Mouse (Mus musculus): ENCODE measurements around the gene Rnf213. TPM values are rescaled to one million over a fixed set of nuclear protein-coding genes. Genes with fewer than 3 reads are reported as not detected.

The Rnf213 gene
- polyA plus RNA-seq, 1 experiment from 2014 or later, result 20.2 TPM

DNA sequence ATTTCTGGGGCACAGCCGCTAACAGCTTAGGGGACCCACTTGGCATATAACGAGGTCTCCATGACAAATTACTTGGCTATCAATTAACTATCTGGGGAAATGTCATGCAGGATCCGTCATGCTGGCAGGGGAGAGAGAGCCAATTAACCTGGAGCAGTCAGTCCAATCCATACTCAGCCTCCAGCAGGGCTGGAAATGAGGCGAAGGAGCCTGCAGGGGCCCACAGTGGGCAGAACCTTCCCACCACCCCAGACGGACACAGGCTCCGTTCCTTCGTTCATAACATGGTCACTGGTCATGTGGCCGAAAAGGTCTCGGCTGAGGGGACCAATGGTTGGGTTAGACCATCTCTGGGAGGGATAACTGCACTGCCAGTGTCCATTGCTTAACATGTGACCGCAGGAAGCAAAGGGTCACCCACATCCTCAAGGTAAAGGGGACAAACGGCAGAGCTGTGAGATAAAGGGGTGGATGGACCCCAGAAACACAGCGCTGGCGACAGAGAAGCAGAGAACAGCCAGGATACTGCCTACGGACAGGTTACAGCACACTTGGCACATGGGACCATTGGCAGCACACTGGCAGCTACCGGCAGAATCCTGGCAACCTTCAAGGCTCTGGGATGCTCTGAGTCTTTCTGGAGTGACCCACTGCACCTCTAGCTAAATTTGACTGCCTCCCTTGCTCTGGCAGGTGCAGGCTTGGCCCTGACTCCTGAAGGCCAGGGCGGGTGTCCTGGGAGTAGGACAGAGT, 121.4 kb downstream of the Rnf213 start:
- no peak for DNase-seq (ENCODE audit: low spot score)

DNA sequence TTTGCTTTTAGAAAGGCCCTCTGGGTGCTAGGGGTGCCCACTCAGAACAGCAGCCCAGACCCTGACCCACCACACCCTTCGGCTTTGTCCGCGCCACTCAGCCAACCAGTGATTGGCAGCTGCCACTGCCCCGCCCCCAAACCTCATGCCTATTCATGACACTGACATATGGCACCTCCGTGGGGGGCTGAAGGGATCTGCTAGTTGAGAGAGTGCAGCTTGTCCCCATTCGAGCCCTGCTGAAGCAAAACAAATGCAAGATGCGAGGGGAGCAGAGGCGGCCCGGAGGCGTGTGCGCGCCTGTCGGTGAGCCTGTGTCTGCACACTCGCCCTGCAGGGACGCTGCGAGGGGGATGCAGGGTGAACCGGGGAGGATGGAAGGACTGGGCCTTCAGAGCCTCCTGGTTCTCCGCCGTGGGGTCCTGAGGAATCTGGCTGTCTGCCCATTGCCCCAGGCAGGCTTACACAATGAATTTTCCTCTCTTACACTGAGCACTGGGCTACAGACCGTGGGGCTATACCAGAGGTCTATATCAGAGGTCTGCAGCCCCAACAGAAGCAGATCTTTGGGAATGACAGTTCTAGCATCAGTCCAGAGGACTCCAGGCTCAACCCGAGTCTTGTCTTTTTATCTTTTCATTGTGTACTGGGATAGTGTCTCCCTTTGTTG, 122.2 kb downstream of the Rnf213 start:
- no peak for DNase-seq (ENCODE audit: low spot score)

DNA sequence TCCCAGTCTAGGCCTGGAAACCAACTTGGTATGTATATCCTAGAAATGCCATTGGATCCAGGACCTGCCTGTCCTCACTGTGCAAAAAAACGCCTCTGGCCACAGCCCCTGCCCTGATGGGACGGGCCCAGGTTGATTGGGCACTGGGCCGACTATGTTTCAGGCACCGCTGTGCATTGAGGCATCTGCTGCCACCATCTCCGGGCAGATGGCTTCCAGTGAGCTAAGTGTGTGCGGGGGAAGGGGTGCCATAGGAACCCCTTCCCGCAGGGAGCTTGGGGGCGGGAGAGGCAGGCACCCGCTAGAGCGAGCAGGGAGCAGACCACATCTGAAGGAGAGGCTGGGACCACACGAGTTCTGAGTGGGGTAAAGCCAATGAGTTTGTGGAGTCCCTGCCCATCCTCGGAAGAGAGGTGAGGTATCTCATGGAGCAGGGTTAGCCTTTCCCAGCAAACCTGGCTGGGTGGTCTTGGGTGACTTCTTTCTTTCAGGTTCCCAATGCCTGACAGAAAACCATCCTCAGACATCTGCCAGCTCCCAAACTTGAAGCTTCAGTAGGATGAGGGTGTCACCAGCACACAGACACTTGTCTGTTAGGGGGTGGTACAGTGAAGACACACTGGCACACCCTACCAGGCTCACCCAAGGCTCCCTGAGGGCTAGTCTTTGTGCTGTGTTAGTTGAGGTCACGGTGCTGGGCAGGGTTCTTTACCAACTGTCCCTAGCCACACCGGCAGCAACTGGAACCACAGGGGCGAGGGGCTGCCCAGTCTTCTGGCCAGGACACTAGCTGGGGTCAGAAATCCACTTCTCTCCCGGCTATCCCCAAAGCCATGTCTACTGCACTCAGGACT, 123.2 kb downstream of the Rnf213 start:
- no peak for DNase-seq (ENCODE audit: low spot score)

DNA sequence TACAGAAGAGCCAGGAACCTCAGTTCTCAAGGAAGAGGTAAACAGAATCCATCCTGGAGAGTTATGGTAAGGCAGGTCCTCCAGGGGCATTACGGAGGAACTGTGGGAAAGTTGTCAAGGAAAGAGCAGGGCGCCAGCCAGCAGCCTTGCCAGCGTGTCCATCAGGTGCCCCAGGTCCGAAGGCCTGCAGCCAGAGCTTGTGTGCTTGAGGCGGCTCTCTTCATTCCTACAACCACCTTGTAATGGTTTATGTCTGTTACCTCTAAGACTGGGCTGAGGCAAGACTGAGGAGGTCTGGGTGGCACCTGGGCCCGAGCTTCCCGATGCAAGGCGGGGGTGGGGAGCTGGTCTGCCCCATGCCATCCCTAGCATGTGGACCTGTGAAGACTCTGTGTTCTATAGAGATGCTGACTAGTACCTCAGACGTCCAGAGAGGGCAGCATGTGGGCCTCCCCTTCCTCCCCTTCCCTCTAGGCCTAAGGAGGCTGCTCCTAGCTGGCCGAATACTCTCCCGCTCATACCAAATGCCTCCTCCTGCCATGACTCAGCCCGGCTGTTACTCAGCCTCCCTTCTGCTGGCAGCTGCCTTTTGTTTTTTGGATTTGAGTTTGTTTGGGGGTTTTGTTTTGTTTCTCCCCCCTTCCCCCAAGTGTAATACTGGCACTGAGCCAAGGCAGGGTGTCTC, 123.9 kb downstream of the Rnf213 start:
- DNase-seq (ENCODE audit: low spot score), result no peak

DNA sequence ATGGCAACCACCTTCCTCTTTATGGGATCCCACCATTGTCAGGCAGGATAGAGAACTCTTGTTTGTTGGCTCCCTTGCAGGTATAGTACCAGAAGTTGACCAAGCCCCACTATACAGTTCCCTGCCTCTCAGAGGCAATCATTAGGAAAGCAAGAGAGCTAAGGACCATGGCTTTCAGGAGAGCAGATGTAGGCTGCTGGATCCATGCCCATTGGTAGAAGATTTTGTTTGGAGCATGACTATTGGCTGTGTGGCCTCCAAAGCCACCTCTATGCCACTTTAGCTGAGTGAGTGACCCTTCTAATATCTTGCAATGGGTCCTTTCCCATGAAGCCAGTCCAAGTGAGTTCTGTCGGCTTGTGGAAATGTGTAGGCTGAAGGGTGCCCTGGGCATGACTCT, 126.5 kb downstream of the Rnf213 start:
- no peak for DNase-seq (ENCODE audit: low spot score)

DNA sequence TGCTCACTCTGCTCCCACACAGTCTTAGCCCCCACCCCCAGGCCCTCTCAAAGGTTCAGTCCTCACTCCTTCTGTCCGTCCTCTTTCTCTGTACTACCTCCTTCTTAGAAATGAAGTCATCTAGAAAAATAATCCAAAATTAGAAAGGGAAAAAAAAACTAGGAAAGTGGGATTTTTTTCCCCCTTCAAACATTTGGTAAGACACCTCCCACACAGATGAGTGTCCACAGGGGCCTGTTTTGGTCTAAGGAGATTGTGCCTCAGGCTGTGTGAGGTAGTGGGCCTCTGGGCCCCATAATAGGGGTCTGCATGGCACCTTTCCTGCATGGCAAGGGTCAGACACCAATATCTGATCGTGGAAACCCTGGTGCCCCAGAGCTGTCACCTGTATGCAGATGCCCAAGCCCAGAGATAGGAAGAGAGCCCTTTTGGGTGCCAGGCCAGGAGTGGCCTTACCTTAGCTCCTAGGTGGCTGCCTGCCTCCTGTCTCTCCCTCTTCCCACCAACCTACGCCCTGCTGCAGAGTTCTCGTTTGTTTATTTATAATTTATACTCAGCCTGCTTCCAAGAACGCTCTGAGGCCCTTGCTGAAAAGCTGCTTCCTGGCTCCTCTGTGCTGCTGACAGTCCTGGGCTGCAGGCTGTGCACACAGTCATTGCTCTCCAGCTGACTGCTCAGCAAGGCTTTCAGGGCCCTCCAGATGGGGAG, 127.3 kb downstream of the Rnf213 start:
- no peak for DNase-seq (ENCODE audit: low spot score)

DNA sequence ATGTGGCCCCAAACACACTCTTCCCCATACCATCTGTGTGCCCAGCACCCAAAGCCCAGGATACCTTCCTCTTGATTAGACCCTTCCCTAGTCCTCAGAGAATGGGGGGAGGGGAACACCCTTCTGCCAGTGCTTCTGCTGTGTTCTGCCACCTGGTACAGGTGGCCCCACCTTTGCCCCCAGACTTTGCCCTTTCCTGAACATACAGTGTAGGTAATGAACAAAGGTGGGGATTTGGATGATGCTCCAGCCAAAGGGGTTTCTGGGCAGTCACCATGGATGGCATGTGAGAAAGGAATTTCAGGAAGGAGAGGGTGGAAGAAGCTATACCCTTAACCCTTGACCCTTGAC, 127.8 kb downstream of the Rnf213 start:
- no peak for DNase-seq (ENCODE audit: low spot score)

DNA sequence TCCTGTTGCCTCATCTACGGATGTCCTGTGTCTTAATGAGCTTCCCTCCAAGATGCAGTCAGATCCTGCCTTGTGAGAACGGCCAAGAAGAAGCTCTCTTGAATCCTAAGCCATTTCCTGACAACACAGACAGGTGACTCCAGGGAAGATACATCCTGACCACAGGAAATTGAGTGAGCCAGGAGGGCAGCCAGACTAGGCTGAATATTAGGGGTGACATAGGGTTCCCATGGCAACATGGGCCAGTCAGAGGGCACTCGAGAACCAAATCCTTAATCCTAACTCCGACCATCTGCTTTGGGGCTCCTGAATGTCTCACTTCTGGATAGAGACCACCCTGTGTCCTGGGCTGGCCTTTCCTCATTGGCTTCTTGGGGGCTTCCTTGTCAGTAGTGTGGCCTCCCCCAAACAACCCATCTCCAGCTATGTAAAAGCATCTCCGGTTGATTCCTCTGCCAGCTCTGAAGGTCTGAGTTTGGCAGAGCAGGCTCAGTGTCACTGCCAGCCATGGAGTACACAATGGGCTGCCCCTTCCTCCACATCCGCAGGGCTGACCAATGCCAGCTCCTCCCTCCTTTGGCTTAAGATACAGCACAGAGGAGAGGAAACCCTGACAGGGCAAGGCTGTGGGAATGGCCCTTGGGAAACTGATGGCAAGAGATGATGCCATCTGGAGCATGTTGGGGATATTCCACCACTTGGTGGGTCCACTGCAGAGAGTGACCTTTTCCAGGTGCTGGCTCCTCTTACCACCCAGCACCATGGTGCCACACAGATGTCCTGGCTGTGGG, 129.2 kb downstream of the Rnf213 start:
- no peak for DNase-seq (ENCODE audit: low spot score)

DNA sequence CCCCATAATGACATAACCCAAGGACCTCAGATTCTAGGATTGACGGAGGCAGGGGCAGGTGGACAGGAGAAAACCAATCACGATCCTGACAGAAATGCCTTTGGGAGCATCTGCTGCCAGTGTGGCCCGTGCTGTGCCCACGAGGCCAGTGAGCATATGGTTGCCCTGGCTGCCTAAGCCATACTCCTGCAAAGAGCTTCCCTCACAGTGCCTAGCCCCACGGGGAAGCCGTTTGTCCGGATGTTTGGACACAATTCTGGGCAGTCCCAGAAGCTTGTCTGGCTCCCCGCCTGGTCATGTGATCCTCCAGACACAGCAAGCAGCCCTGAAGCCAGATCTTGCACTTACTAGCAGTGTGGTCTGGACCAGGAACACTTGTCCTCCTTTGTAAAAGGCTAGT, 129.9 kb downstream of the Rnf213 start:
- no peak for DNase-seq (ENCODE audit: low spot score)

DNA sequence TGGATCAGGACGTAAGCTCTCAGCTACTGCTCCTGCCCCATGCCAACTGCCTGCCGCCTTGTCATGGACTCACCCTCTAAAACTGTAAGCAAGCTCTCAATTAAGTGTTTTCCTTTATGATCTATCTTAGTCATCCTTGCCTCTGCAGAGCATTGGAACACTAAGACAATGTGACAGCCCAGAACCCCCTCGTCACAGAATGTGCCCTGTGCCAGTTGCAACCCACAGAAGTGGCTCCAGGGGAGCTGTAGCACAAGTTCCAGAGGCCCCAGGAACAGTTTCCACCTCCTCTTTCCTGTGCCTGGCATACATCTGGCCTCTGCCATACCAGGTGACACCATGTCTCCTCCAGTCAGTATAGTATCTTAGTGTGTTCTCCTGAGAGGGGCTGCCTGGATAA, 130.5 kb downstream of the Rnf213 start:
- no peak for DNase-seq (ENCODE audit: low spot score)

DNA sequence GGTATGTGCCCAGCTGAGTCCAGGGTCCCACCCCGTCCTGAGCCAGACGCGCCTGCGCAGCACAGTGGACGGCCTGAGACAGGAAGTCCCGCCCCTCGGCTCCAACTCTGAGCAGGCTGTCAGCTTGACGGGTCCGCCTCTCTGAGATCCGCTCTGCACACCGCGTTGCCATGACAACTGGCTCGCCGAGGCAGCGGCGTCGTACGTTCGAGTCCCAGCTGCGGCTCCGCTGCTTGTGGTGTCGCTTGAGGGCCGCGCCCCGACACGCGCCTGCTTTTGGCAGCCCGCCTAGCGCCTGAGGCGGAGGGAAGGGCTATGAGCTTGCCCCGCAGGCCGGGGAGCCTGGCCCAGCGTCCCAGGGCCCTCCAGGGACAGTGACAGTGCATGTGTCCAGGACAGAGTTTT, 131.6 kb downstream of the Rnf213 start:
- DNase-seq (ENCODE audit: low spot score), result peak; percentile 90

DNA sequence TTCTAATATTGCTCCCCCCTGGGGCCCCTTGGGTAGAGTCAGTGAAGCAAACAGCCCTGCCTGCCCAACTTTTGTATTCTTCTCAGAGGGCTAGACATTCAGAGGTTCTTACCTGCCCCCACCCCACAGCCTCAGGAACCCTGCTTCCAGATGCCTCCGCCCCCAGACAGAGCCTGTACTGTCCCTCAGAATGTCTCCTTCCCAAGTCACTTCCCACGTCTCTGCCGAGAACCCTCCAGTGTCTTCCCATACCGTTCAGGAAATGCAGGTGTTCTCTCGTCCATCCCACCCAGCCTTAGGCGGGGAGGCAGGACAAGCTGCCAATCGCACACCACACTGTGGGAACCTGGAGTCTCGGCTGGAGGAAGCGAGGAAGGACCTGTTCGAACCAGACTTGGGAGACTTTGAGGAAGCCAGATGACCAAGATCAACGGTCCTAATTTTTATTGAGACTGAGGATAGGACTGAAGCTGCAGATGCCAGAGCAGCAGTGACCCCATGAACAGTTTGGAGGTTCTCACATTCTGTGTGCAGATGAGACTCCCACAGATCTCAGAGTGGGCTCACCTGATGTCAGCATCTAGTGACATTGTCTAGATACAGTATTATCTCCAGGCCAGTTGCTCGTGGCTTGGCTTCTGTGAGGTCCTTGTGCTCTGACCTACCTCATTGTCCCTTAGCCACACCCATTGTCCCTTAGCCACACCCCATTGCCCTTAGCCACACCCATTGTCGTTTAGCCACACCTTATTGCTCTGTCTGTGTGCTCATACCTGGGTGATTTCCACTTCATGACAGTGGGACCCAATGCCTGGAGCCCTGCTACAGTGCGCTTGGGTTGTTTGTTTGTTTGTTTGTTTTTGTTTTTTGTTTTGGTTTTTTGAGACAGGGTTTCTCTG, 133.4 kb downstream of the Rnf213 start:
- DNase-seq (ENCODE audit: low spot score), result no peak

DNA sequence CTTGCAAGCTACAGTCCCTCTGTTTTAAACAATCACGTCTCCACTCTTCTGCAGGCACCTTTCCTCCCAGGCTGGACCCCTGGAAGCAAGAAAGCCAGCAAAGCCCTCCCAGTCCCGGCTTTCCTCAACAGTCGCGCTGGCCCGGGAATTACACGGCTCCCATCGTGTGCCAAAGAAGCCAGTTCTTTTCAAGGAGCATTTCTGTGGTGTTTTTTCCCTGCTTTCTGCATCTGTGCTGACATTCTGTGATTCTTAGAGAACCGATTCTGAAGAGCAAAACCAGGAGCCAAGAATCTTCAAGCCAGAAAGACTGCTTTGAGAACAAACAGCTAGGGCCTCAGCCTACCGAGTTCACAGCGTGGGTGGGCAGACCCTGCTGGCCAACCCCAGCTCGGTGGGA, 136.0 kb downstream of the Rnf213 start:
- no peak for DNase-seq (ENCODE audit: low spot score)

DNA sequence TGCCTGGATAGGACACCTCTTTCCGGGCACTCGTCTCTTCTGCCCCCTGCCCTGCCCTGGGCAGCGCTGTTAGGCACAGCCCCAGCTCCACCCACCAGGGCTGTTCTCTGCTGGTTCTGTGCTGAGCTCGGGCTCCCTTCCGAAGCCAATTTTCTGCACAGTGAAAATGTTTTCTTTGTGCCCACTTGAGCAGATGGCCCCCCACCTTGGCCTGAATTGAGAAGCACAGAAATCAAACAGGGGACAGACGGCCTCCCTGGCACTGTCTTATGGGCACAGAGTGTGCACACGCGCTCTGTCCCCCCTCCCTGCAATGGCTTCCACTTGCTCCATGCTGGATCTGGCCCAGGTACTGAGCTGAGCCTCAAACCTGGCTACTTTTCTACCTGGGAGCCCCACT, 139.6 kb downstream of the Rnf213 start:
- DNase-seq (ENCODE audit: low spot score), result no peak

DNA sequence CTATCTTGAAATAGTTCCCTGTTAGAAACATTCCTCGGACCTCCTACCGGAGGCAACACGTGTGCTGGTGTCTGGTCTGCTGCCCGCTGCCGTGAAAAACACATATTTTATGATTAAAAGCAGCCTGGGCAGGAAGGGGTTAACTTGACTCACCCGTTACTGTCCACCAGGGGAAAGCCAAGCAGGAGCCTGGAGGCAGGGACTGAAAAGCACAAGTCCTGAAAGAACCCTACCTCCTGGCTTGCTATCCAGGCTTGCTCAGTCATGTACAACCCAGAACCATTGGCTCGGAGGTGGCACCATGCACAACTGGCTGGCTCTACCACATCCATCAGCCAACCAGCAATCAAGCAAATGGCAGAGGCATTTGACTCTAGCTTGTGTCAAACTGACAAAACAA, 140.8 kb downstream of the Rnf213 start:
- no peak for DNase-seq (ENCODE audit: low spot score)
